In genomic region chr9:99619688-99620087, GRCm38 (mm10) we compare ENCODE assay signal across 35 mouse cellular contexts. TPM values are rescaled to one million over a fixed set of nuclear protein-coding genes. Genes with fewer than 3 reads are reported as not detected.
DNase-seq lines count a peak whose midpoint lies in the region; TF ChIP-seq lines count a peak whose summit lies in the region.
"Had no signal": no experiment of that assay in that cellular context is flagged by ENCODE, and none has a peak within 500 bp of the region (broad histone marks: within the 10 kb centered on the region; RNA-seq: fewer than 3 reads in every experiment).

No protein-coding gene starts in this region.

- peak; percentile 17 to 20 for DNase-seq in frontal cortex, postnatal 36 days (ENCODE audit: low spot score in 2 of 2)
- no peak for DNase-seq in frontal cortex, postnatal 14 days (ENCODE audit: low spot score in 2 of 2)
- DNase-seq in right cerebral cortex, adult 18-20 months, result peak; percentile 58
- DNase-seq in right cerebral cortex, postnatal 36 days (ENCODE audit: low spot score in 2 of 2), result no peak
- peak; percentile 49 for DNase-seq in Muller cell, postnatal 12 days (ENCODE audit: inconsistent ontology term)
- DNase-seq in telencephalon, adult 2 months (ENCODE audit: low read depth, low spot score), result peak; percentile 41
- no peak for DNase-seq in thymus, adult 2 months
- DNase-seq: adrenal gland, adult 2 months; adrenal gland, postnatal 14 days; cerebellum, adult 11-12 months; cerebellum, adult 8-10 months; cerebellum, postnatal 10 days; cerebellum, postnatal 36 days; embryo, embryonic 11 days; gastrocnemius, adult 2 months; gastrocnemius, postnatal 14 days; heart, adult 18-20 months; heart, postnatal 10 days; heart, postnatal 36 days; kidney, adult 11 months had no signal

- H3K4me3 ChIP-seq in thymus, adult 2 months (ENCODE audit: control insufficient read depth, insufficient read depth, low read length), result no peak overlapping the region
- H3K4me3 ChIP-seq: embryonic facial prominence, embryonic 10.5 days; embryonic facial prominence, embryonic 13.5 days; erythroblast, embryonic 14.5 days; forebrain, embryonic 12.5 days; forebrain, embryonic 15.5 days; gastrocnemius, adult 2 months; heart, embryonic 12.5 days; heart, embryonic 15.5 days; hindbrain, embryonic 10.5 days; hindbrain, embryonic 13.5 days; intestine, embryonic 15.5 days had no signal

- no peak for TF ChIP-seq POLR2A in thymus, adult 2 months (IDR thresholded peaks at IDR 0.05; ENCODE audit: control insufficient read depth, extremely low read depth, insufficient read depth, low read length, poor library complexity)

- WGBS in thymus, adult 2 months, result 93% methylated on average over 8 of the region's 8 CpGs

- no peaks in the 10 kb centered on the region for H3K4me1 ChIP-seq in thymus, adult 2 months (replicated peaks; ENCODE audit: control insufficient read depth, insufficient read depth, low read length)
- H3K4me1 ChIP-seq: embryonic facial prominence, embryonic 10.5 days; embryonic facial prominence, embryonic 13.5 days; forebrain, embryonic 12.5 days; forebrain, embryonic 15.5 days; heart, embryonic 12.5 days; heart, embryonic 15.5 days; hindbrain, embryonic 10.5 days; hindbrain, embryonic 13.5 days; intestine, embryonic 15.5 days had no signal

- TF ChIP-seq CTCF in thymus, adult 2 months (IDR thresholded peaks at IDR 0.05; ENCODE audit: borderline replicate concordance, control insufficient read depth, extremely low read depth, insufficient read depth, low read length, poor library complexity), result no peak

- H3K27ac ChIP-seq in thymus, adult 2 months (ENCODE audit: control insufficient read depth, insufficient read depth, low read length), result no peak overlapping the region
- H3K27ac ChIP-seq: embryonic facial prominence, embryonic 10.5 days; embryonic facial prominence, embryonic 13.5 days; forebrain, embryonic 12.5 days; forebrain, embryonic 15.5 days; gastrocnemius, adult 2 months; heart, embryonic 15.5 days; hindbrain, embryonic 10.5 days; hindbrain, embryonic 13.5 days; intestine, embryonic 15.5 days had no signal

- no peaks in the 10 kb centered on the region for H3K36me3 ChIP-seq in thymus, adult 2 months (ENCODE audit: control insufficient read depth, insufficient read depth, low read length)
- H3K36me3 ChIP-seq: embryonic facial prominence, embryonic 10.5 days; embryonic facial prominence, embryonic 13.5 days; forebrain, embryonic 12.5 days; forebrain, embryonic 15.5 days; heart, embryonic 12.5 days; heart, embryonic 15.5 days; hindbrain, embryonic 10.5 days; hindbrain, embryonic 13.5 days; intestine, embryonic 15.5 days had no signal

- H3K27me3 ChIP-seq in thymus, adult 2 months (ENCODE audit: control insufficient read depth, insufficient read depth, low read length), result no peaks in the 10 kb centered on the region
- H3K27me3 ChIP-seq: embryonic facial prominence, embryonic 13.5 days; forebrain, embryonic 12.5 days; forebrain, embryonic 15.5 days; heart, embryonic 12.5 days; heart, embryonic 15.5 days; hindbrain, embryonic 13.5 days; intestine, embryonic 15.5 days; Patski had no signal

RNA-seq across cellular contexts. Expression of gene A4gnt, which starts 7.4 kb away (rescaled TPM):
- 0.05 and 0.11 TPM in 2 replicates for polyA plus RNA-seq in thymus, adult 2 months (2012; rRNA removed)
- polyA plus RNA-seq: adrenal gland, adult 2 months; brain, embryonic 14.5 days; C2C12; CD4-positive, CD25-positive, alpha-beta regulatory T cell, adult 4 months; embryonic facial prominence, embryonic 10.5 days; embryonic facial prominence, embryonic 13.5 days; erythroblast, embryonic 14.5 days; forebrain, embryonic 12.5 days; forebrain, embryonic 15.5 days; heart, embryonic 12.5 days; heart, embryonic 15.5 days; hindbrain, embryonic 10.5 days; hindbrain, embryonic 13.5 days; hindbrain, embryonic 16.5 days; Patski had no signal

RNA-seq across cellular contexts. Expression of gene Dzip1l, which starts 9.6 kb away (rescaled TPM):
- 1.3 and 1.4 TPM in 2 replicates for polyA plus RNA-seq in thymus, adult 2 months (2012; rRNA removed)
- polyA plus RNA-seq: CD4-positive, CD25-positive, alpha-beta regulatory T cell, adult 4 months had no signal

RNA-seq across cellular contexts. Expression of gene Dbr1, which starts 44.1 kb away (rescaled TPM):
- polyA plus RNA-seq in thymus, adult 2 months (2012; rRNA removed), result 18.6 and 20.4 TPM in 2 replicates

RNA-seq across cellular contexts. Expression of gene Armc8, which starts 51.0 kb away (rescaled TPM):
- polyA plus RNA-seq in thymus, adult 2 months (2012; rRNA removed), result 15.0 and 15.6 TPM in 2 replicates

Comparison
In these comparisons a context has a peak if more than half of its experiments do, and no peak if none do; other contexts are left out.
1. DNase-seq: peak in frontal cortex, postnatal 36 days (2 of 2), right cerebral cortex, adult 18-20 months (single experiment), Muller cell, postnatal 12 days (single experiment) and telencephalon, adult 2 months (single experiment); none in frontal cortex, postnatal 14 days (0 of 2), right cerebral cortex, postnatal 36 days (0 of 2) and thymus, adult 2 months (single experiment).